Mouse (Mus musculus): ENCODE data around the gene Ski. TPM values are rescaled to one million over a fixed set of nuclear protein-coding genes. Genes with fewer than 3 reads are reported as not detected.

Ski gene
- total RNA-seq, 2 experiments from 2014 or later = 106 to 111 TPM

GRCm38 (mm10) chr4:155133658-155134417 lies 88.6 kb downstream of the Ski start:
- no peak for DNase-seq (ENCODE audit: low spot score in 2 of 2)

- no peak for DNase-seq (ENCODE audit: low spot score in 2 of 2)
Measured at GRCm38 (mm10) chr4:155133188-155133587, 89.2 kb downstream of the Ski start.

GRCm38 (mm10) chr4:155130616-155131015 lies 91.8 kb downstream of the Ski start:
- no peak for DNase-seq (ENCODE audit: low spot score in 2 of 2)

GRCm38 (mm10) chr4:155129996-155130395 lies 92.4 kb downstream of the Ski start:
- peak in 1 of 2 experiments; percentile 74 for DNase-seq (ENCODE audit: low spot score in 2 of 2)

GRCm38 (mm10) chr4:155129132-155129917 lies 93.1 kb downstream of the Ski start:
- no peak for DNase-seq (ENCODE audit: low spot score in 2 of 2)

GRCm38 (mm10) chr4:155128411-155128810 lies 94.0 kb downstream of the Ski start:
- DNase-seq (ENCODE audit: low spot score in 2 of 2) = no peak

GRCm38 (mm10) chr4:155126602-155127372 lies 95.6 kb downstream of the Ski start:
- DNase-seq (ENCODE audit: low spot score in 2 of 2) = no peak

- DNase-seq (ENCODE audit: low spot score in 2 of 2) = no peak
Measured at GRCm38 (mm10) chr4:155126194-155126593, 96.2 kb downstream of the Ski start.

GRCm38 (mm10) chr4:155125310-155125709 lies 97.1 kb downstream of the Ski start:
- DNase-seq (ENCODE audit: low spot score in 2 of 2) = no peak

GRCm38 (mm10) chr4:155123868-155124534 lies 98.4 kb downstream of the Ski start:
- DNase-seq (ENCODE audit: low spot score in 2 of 2) = no peak

- DNase-seq (ENCODE audit: low spot score in 2 of 2) = no peak
Measured at GRCm38 (mm10) chr4:155122444-155123040, 99.8 kb downstream of the Ski start.

- DNase-seq (ENCODE audit: low spot score in 2 of 2) = no peak
Measured at GRCm38 (mm10) chr4:155121915-155122443, 100.4 kb downstream of the Ski start.

- DNase-seq (ENCODE audit: low spot score in 2 of 2) = no peak
Measured at GRCm38 (mm10) chr4:155121222-155121621, 101.2 kb downstream of the Ski start.

GRCm38 (mm10) chr4:155120583-155120982 lies 101.8 kb downstream of the Ski start:
- no peak for DNase-seq (ENCODE audit: low spot score in 2 of 2)

- DNase-seq (ENCODE audit: low spot score in 2 of 2) = no peak
Measured at GRCm38 (mm10) chr4:155120038-155120437, 102.4 kb downstream of the Ski start.

GRCm38 (mm10) chr4:155118278-155118677 lies 104.1 kb downstream of the Ski start:
- DNase-seq (ENCODE audit: low spot score in 2 of 2) = no peak

- no peak for DNase-seq (ENCODE audit: low spot score in 2 of 2)
Measured at GRCm38 (mm10) chr4:155117396-155117978, 104.9 kb downstream of the Ski start.

- DNase-seq (ENCODE audit: low spot score in 2 of 2) = no peak
Measured at GRCm38 (mm10) chr4:155116607-155117006, 105.8 kb downstream of the Ski start.

- DNase-seq (ENCODE audit: low spot score in 2 of 2) = no peak
Measured at GRCm38 (mm10) chr4:155113766-155114410, 108.5 kb downstream of the Ski start.
